ENCODE assay signal across 8 mouse cellular contexts in genomic region chr10:89443623-89444151, GRCm38 (mm10). TPM values are rescaled to one million over a fixed set of nuclear protein-coding genes. Genes with fewer than 3 reads are reported as not detected.
A peak's percentile ranks its signal among the peaks of the same experiment; 100 is the strongest.
DNase-seq lines count a peak whose midpoint lies in the region; ATAC-seq and TF ChIP-seq lines count a peak whose summit lies in the region.

Gas2l3 (minus strand) TSS chr10:89443967.

- no peaks in the 10 kb centered on the region for H3K36me3 ChIP-seq in hindbrain, embryonic 11.5 days (ENCODE audit: control insufficient read depth, insufficient read depth, low read length)
- no peaks in the 10 kb centered on the region for H3K36me3 ChIP-seq in lung, embryonic 16.5 days (ENCODE audit: control insufficient read depth, insufficient read depth, low read length)
- H3K36me3 ChIP-seq in thymus, adult 2 months (ENCODE audit: control insufficient read depth, insufficient read depth, low read length), result no peaks in the 10 kb centered on the region

- under 1% methylated on average over 39 of the region's 39 CpGs for WGBS in hindbrain, embryonic 11.5 days
- WGBS in lung, embryonic 16.5 days, result under 1% methylated on average over 39 of the region's 39 CpGs
- WGBS in thymus, adult 2 months, result under 1% methylated on average over 39 of the region's 39 CpGs

- TF ChIP-seq CTCF in thymus, adult 2 months (IDR thresholded peaks at IDR 0.05; ENCODE audit: borderline replicate concordance, control insufficient read depth, extremely low read depth, insufficient read depth, low read length, poor library complexity), result 0 out of 2 replicates have a peak, but pooled peaks have one; percentile 21

- TF ChIP-seq POLR2A in thymus, adult 2 months (IDR thresholded peaks at IDR 0.05; ENCODE audit: control insufficient read depth, extremely low read depth, insufficient read depth, low read length, poor library complexity), result peak; percentile 32; the same call in 1 of the 2 replicates

- H3K27ac ChIP-seq in hindbrain, embryonic 11.5 days (ENCODE audit: low read depth, low read length), result no peak within 1 kb of the TSS
- peak within 1 kb of the TSS; percentile 82 for H3K27ac ChIP-seq in lung, embryonic 16.5 days (ENCODE audit: low read length)
- no peak within 1 kb of the TSS for H3K27ac ChIP-seq in thymus, adult 2 months (ENCODE audit: control insufficient read depth, insufficient read depth, low read length)

- DNase-seq in NIH3T3 (ENCODE audit: low read depth), result peak; percentile 92
- peak; percentile 66 for DNase-seq in cerebellum, adult 9-11 months
- peak; percentile 55 to 85 for DNase-seq in frontal cortex, adult 2 months (ENCODE audit: extremely low spot score in 1 of 2, low spot score in 1 of 2)
- DNase-seq in hindbrain, embryonic 11.5 days (ENCODE audit: low spot score), result peak; percentile 92
- DNase-seq in layer of hippocampus, adult 9-11 months, result peak; percentile 74
- peak; percentile 72 for DNase-seq in ovary, adult 18-20 months (ENCODE audit: low spot score)
- DNase-seq in thymus, adult 2 months, result peak; percentile 81

- peak within 1 kb of the TSS; percentile 62 for H3K9ac ChIP-seq in hindbrain, embryonic 11.5 days (ENCODE audit: low read depth, low read length)
- H3K9ac ChIP-seq in lung, embryonic 16.5 days (ENCODE audit: low read length), result peak within 1 kb of the TSS; percentile 81

- H3K4me1 ChIP-seq in hindbrain, embryonic 11.5 days (replicated peaks; ENCODE audit: control insufficient read depth, insufficient read depth, low read length), result no peaks in the 10 kb centered on the region
- H3K4me1 ChIP-seq in lung, embryonic 16.5 days (replicated peaks; ENCODE audit: control insufficient read depth, insufficient read depth, low read length), result peaks cover 6% of the 10 kb centered on the region
- H3K4me1 ChIP-seq in thymus, adult 2 months (replicated peaks; ENCODE audit: control insufficient read depth, insufficient read depth, low read length), result peaks cover 6% of the 10 kb centered on the region

- peak; percentile 94 for ATAC-seq in hindbrain, embryonic 11.5 days (ENCODE audit: low FRiP score)
- ATAC-seq in lung, embryonic 16.5 days (ENCODE audit: low read depth), result peak; percentile 94

- H3K9me3 ChIP-seq in hindbrain, embryonic 11.5 days (ENCODE audit: control insufficient read depth, low read length), result no peaks in the 10 kb centered on the region
- H3K9me3 ChIP-seq in lung, embryonic 16.5 days (ENCODE audit: control insufficient read depth, low read length), result no peaks in the 10 kb centered on the region

- H3K27me3 ChIP-seq in hindbrain, embryonic 11.5 days (ENCODE audit: control insufficient read depth, insufficient read depth, low read length), result peaks cover 14% of the 10 kb centered on the region
- no peaks in the 10 kb centered on the region for H3K27me3 ChIP-seq in lung, embryonic 16.5 days (ENCODE audit: control insufficient read depth, insufficient read depth, low read depth, low read length)
- no peaks in the 10 kb centered on the region for H3K27me3 ChIP-seq in thymus, adult 2 months (ENCODE audit: control insufficient read depth, insufficient read depth, low read length)

- peak within 1 kb of the TSS; percentile 53 for H3K4me3 ChIP-seq in hindbrain, embryonic 11.5 days (ENCODE audit: low read depth, low read length)
- H3K4me3 ChIP-seq in lung, embryonic 16.5 days (ENCODE audit: low read length), result peak within 1 kb of the TSS; percentile 87
- peak within 1 kb of the TSS; percentile 61 for H3K4me3 ChIP-seq in thymus, adult 2 months (ENCODE audit: control insufficient read depth, insufficient read depth, low read length)

- H3K4me2 ChIP-seq in hindbrain, embryonic 11.5 days (replicated peaks; ENCODE audit: low read depth, low read length), result peak within 1 kb of the TSS; percentile 80
- peak within 1 kb of the TSS; percentile 75 for H3K4me2 ChIP-seq in lung, embryonic 16.5 days (ENCODE audit: low read depth, low read length)

RNA-seq across cellular contexts. Expression of gene Gas2l3, which starts in this region (rescaled TPM):
- 1.4 and 1.7 TPM in 2 replicates for polyA plus RNA-seq in frontal cortex, adult 2 months (2012; rRNA removed)
- polyA plus RNA-seq in hindbrain, embryonic 11.5 days (2014; fragmentation: Nextera tagmentation; extraction: Ambion mirVana), result 9.3 and 10.3 TPM in 2 replicates
- 20.3 and 24.1 TPM in 2 replicates for polyA plus RNA-seq in lung, embryonic 16.5 days (2015; fragmentation: Nextera tagmentation; extraction: Ambion mirVana)
- polyA plus RNA-seq in thymus, adult 2 months (2012; rRNA removed), result 2.6 and 4.8 TPM in 2 replicates
